Mouse (Mus musculus) myocyte (in vitro differentiated cells): ENCODE measurements around the gene Lix1. TPM values are rescaled to one million over a fixed set of nuclear protein-coding genes. Genes with fewer than 3 reads are reported as not detected.

ENCODE experiments used
- H3K27me3 ChIP-seq: one replicate; pipeline ENCODE4 v1.6.1; 2011; ENCODE audit not compliant: control insufficient read depth, insufficient read depth, insufficient read length
- H3K36me3 ChIP-seq: one replicate; pipeline ENCODE4 v1.6.1; 2011; ENCODE audit not compliant: control insufficient read depth, insufficient read depth
- H3K4me2 ChIP-seq: one replicate; pipeline ENCODE4 v1.6.1; 2011; ENCODE audit warnings: low read depth, control low read depth
- H3K4me3 ChIP-seq: one replicate; pipeline ENCODE4 v1.5.1; 2011; ENCODE audit warnings: mild to moderate bottlenecking, control low read depth, moderate library complexity
- H3K79me2 ChIP-seq: one replicate; pipeline ENCODE4 v1.6.1; 2011; ENCODE audit not compliant: control insufficient read depth, insufficient read depth
- H3ac ChIP-seq: one replicate; pipeline ENCODE4 v1.6.1; 2011; ENCODE audit not compliant: control insufficient read depth, insufficient read length
- CEBPB ChIP-seq: IDR thresholded peaks from 2 replicates; pipeline ENCODE4 v1.6.1; 2011; ENCODE audit warnings: mild to moderate bottlenecking, moderate library complexity; ENCODE audit not compliant: poor library complexity, insufficient read depth, severe bottlenecking
- E2F4 ChIP-seq: IDR thresholded peaks from one replicate; pipeline ENCODE4 v1.6.1; 2011; ENCODE audit warnings: mild to moderate bottlenecking, control low read depth, moderate library complexity; ENCODE audit not compliant: insufficient read depth
- MAX ChIP-seq: IDR thresholded peaks from one replicate; pipeline ENCODE4 v1.6.1; 2011; ENCODE audit warnings: low read depth, mild to moderate bottlenecking, control low read depth
- MYOD1 ChIP-seq, 3 experiments: IDR thresholded peaks; one replicate each; pipeline ENCODE4 v1.6.1; 2011; ENCODE audit warnings: control low read depth in 2 of 3, low read depth in 2 of 3, mild to moderate bottlenecking in 2 of 3, moderate library complexity in 1 of 3; ENCODE audit not compliant: insufficient read length in 2 of 3, control insufficient read depth in 1 of 3
- MYOG ChIP-seq, 3 experiments: IDR thresholded peaks; one replicate each; pipeline ENCODE4 v1.6.1; 2011; ENCODE audit warnings: control low read depth in 2 of 3, low read depth in 2 of 3, mild to moderate bottlenecking in 2 of 3; ENCODE audit not compliant: insufficient read length in 2 of 3, control insufficient read depth in 1 of 3, insufficient read depth in 1 of 3
- POLR2A ChIP-seq: IDR thresholded peaks from one replicate; pipeline ENCODE4 v1.6.1; 2011; ENCODE audit warnings: low read depth, mild to moderate bottlenecking, control low read depth, moderate library complexity; ENCODE audit not compliant: insufficient read length
- POLR2AphosphoS2 ChIP-seq: IDR thresholded peaks from one replicate; pipeline ENCODE4 v1.6.1; 2011; ENCODE audit warnings: low read depth, control low read depth; ENCODE audit not compliant: insufficient read length
- REST ChIP-seq: IDR thresholded peaks from one replicate; pipeline ENCODE4 v1.6.1; 2011; ENCODE audit warnings: mild to moderate bottlenecking, control low read depth, moderate library complexity; ENCODE audit not compliant: insufficient read depth, insufficient read length
- SRF ChIP-seq: IDR thresholded peaks from one replicate; pipeline ENCODE4 v1.6.1; 2011; ENCODE audit warnings: low read depth; ENCODE audit not compliant: control insufficient read depth, insufficient read length
- TCF12 ChIP-seq: IDR thresholded peaks from one replicate; pipeline ENCODE4 v1.6.1; 2011; ENCODE audit warnings: mild to moderate bottlenecking, control low read depth; ENCODE audit not compliant: poor library complexity, insufficient read depth, severe bottlenecking
- TCF3 ChIP-seq: IDR thresholded peaks from one replicate; pipeline ENCODE4 v1.6.1; 2011; ENCODE audit warnings: low read depth, control low read depth; ENCODE audit not compliant: insufficient read length
- USF1 ChIP-seq: IDR thresholded peaks from one replicate; pipeline ENCODE4 v1.6.1; 2011; ENCODE audit warnings: low read depth, mild to moderate bottlenecking, control low read depth, moderate library complexity
- polyA plus RNA-seq: library from polyadenylated mRNA; unstranded; fragments of >200 nt; fragmentation: generic; extraction: Trizol; gene quantifications from one replicate; pipeline ENCODE4 v1.2.1, GENCODE M21; 2012; ENCODE audit warnings: missing spikeins

Gene Lix1
- polyA plus RNA-seq, 1 experiment, result 2.3 TPM

DNA sequence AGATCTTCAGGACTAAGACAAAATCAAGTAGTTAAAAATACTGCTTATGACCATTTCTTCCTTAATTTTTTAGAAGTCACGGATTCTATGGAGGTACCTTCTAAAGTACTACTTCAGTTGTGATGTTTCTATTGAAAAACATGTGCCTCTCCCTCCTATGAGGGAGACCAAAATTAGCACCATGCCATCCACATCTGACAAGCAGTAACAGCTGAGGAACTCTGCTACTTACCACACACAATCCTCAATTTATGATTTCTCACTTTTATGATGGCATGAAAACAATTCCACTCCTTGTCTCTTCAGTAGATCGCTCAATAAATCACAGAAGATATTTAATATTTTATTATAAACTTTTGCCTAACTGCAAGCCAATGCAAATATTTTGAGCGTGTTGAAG, 44.2 kb downstream of the Lix1 start:
- TF ChIP-seq MYOD1 (IDR thresholded peaks at IDR 0.05; ENCODE audit: control insufficient read depth in 1 of 3, insufficient read length in 2 of 3, low read depth in 2 of 3), result peak; percentile 99 to 100 (median 100)
- no peak for TF ChIP-seq MAX
- no peak for TF ChIP-seq SRF
- peak; percentile 67 for TF ChIP-seq TCF12
- no peak for TF ChIP-seq MYOG (IDR thresholded peaks at IDR 0.05; ENCODE audit: control insufficient read depth in 1 of 3, insufficient read depth in 1 of 3, insufficient read length in 2 of 3, low read depth in 2 of 3)
- TF ChIP-seq POLR2AphosphoS2, result no peak
- peak; percentile 59 for TF ChIP-seq TCF3
- TF ChIP-seq REST, result no peak
- Histone ChIP-seq H3ac (no peak overlapping the region), H3K36me3 (no peaks in the 10 kb centered on the region), H3K4me3 (no peak overlapping the region), H3K4me2 (peak overlapping the region; percentile 25), H3K79me2 (no peaks in the 10 kb centered on the region), H3K27me3 (no peaks in the 10 kb centered on the region)

DNA sequence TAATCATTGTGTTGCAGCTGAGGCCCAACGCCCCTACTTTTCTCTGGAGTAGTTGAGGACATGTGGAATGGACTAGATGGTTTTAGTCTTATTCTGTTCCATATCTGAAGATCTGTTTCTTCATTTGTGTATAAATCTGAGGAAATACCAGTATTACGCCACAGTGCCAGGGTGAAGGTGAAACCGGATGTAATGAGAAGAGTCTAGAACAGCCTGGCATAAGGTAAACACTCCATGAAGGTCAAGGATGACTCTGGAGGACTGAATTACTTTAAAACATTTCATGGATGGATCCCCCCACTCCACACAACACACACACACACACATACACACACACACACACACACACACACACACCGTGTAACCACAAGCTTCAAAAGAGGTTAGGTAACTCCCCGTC, 45.3 kb downstream of the Lix1 start:
- TF ChIP-seq MYOD1 (IDR thresholded peaks at IDR 0.05; ENCODE audit: control insufficient read depth in 1 of 3, insufficient read length in 2 of 3, low read depth in 2 of 3), result no peak
- TF ChIP-seq SRF, result no peak
- TF ChIP-seq E2F4, result no peak
- TF ChIP-seq MAX, result no peak
- no peak for TF ChIP-seq TCF12
- TF ChIP-seq REST, result no peak
- no peak for TF ChIP-seq USF1
- TF ChIP-seq POLR2AphosphoS2, result no peak
- no peak for TF ChIP-seq MYOG (IDR thresholded peaks at IDR 0.05; ENCODE audit: control insufficient read depth in 1 of 3, insufficient read depth in 1 of 3, insufficient read length in 2 of 3, low read depth in 2 of 3)
- TF ChIP-seq TCF3, result no peak
- TF ChIP-seq CEBPB, result no peak
- TF ChIP-seq POLR2A, result no peak
- no peaks in the 10 kb centered on the region for H3K36me3 ChIP-seq
- H3K27me3 ChIP-seq, result no peaks in the 10 kb centered on the region
- no peak overlapping the region for H3ac ChIP-seq
- no peak overlapping the region for H3K4me3 ChIP-seq
- H3K4me2 ChIP-seq, result peak overlapping the region; percentile 84
- H3K79me2 ChIP-seq, result no peaks in the 10 kb centered on the region

DNA sequence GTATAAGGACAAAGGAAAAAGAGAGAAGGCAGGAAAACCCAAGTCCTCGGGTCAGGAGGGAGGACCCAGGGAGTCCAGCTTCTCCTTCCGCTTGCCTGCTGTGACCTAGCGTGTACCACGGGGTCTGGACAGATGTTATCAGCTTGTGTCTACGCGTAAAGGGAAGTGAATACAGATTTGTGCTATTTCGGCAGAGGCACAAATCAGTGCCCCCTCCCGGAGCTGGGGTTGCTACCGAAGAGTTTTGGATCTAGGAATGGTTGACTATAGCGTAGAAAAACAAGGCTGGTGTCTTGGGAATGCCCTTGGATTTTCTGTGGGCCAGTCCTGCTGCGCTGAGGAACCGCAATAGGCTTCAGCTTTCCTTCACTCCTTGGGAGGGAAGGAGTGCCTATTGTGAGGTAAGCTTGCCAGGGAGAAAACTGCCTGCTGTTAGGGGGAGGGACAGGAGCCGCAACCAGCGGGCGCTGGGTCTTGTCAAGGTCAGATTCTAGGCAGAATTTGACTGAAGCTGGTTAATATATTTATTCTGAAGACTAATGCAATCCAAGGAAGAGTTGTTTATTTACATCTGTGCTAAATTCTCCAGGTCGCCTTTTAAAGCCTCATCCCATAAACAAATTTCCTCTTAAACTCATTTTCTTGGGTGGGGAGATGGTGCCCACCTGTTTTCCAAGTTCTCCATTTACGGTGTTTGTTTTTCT, 46.4 kb downstream of the Lix1 start:
- no peaks in the 10 kb centered on the region for H3K79me2 ChIP-seq
- H3K4me3 ChIP-seq, result peak overlapping the region; percentile 15
- no peaks in the 10 kb centered on the region for H3K36me3 ChIP-seq
- TF ChIP-seq MYOD1 (IDR thresholded peaks at IDR 0.05; ENCODE audit: control insufficient read depth in 1 of 3, insufficient read length in 2 of 3, low read depth in 2 of 3), result peak in 1 of 3 experiments; percentile 1
- TF ChIP-seq USF1, result no peak
- TF ChIP-seq REST, result no peak
- TF ChIP-seq POLR2AphosphoS2, result no peak
- no peak overlapping the region for H3ac ChIP-seq
- H3K27me3 ChIP-seq, result no peaks in the 10 kb centered on the region
- H3K4me2 ChIP-seq, result peak overlapping the region; percentile 84

DNA sequence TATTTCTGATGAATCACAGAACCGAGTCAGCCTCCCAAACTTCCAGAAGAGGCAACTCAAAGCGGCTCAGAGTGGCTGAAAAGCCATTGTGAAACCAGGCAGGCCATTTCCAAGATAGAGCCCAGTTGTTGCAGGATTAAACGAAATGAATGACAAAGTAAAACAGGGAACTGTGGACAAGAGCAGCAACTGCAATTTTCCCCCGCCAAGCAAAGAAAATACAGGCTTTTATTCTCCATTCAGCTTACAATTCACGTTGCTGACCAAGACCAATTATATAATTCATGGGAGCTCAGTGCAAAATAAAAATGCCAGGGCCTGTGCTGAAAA, 46.9 kb downstream of the Lix1 start:
- Histone ChIP-seq H3ac (no peak overlapping the region), H3K4me3 (peak overlapping the region; percentile 15), H3K27me3 (no peaks in the 10 kb centered on the region), H3K36me3 (no peaks in the 10 kb centered on the region), H3K79me2 (no peaks in the 10 kb centered on the region), H3K4me2 (peak overlapping the region; percentile 84)
- no peak for TF ChIP-seq MYOG (IDR thresholded peaks at IDR 0.05; ENCODE audit: control insufficient read depth in 1 of 3, insufficient read depth in 1 of 3, insufficient read length in 2 of 3, low read depth in 2 of 3)
- no peak for TF ChIP-seq CEBPB
- no peak for TF ChIP-seq TCF3
- no peak for TF ChIP-seq E2F4

DNA sequence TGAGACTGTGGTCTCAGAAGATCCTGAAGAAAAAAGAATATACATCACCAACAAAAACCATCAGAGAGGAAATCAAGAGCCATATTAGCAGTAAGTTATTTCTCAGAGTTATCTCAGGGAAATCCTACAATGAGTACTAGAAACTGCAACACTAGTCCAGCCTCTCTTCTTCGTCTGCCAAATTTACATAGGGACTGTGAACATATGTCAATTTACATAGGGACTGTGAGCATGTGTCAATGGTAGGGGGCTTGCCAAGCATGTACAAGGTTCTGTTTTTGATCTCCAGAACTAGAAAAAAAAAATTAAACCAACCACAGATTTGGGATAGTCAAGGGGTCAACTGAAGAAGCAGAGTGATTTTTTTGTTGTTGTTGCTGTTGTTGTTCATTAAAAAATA, 48.6 kb downstream of the Lix1 start:
- H3K36me3 ChIP-seq, result no peaks in the 10 kb centered on the region
- no peaks in the 10 kb centered on the region for H3K79me2 ChIP-seq
- no peaks in the 10 kb centered on the region for H3K27me3 ChIP-seq
- no peak overlapping the region for H3ac ChIP-seq
- no peak overlapping the region for H3K4me2 ChIP-seq
- H3K4me3 ChIP-seq, result no peak overlapping the region
- TF ChIP-seq TCF3, result no peak
- no peak for TF ChIP-seq USF1
- no peak for TF ChIP-seq POLR2A
- TF ChIP-seq REST, result no peak
- TF ChIP-seq MAX, result no peak
- TF ChIP-seq MYOD1 (IDR thresholded peaks at IDR 0.05; ENCODE audit: control insufficient read depth in 1 of 3, insufficient read length in 2 of 3, low read depth in 2 of 3), result no peak
- no peak for TF ChIP-seq CEBPB
- no peak for TF ChIP-seq E2F4
- TF ChIP-seq POLR2AphosphoS2, result no peak
- no peak for TF ChIP-seq TCF12
